Mouse (Mus musculus): ENCODE data around the gene Ifna16. TPM values are rescaled to one million over a fixed set of nuclear protein-coding genes. Genes with fewer than 3 reads are reported as not detected.

Gene Ifna16
- polyA plus RNA-seq, 1 experiment: not detected

DNA sequence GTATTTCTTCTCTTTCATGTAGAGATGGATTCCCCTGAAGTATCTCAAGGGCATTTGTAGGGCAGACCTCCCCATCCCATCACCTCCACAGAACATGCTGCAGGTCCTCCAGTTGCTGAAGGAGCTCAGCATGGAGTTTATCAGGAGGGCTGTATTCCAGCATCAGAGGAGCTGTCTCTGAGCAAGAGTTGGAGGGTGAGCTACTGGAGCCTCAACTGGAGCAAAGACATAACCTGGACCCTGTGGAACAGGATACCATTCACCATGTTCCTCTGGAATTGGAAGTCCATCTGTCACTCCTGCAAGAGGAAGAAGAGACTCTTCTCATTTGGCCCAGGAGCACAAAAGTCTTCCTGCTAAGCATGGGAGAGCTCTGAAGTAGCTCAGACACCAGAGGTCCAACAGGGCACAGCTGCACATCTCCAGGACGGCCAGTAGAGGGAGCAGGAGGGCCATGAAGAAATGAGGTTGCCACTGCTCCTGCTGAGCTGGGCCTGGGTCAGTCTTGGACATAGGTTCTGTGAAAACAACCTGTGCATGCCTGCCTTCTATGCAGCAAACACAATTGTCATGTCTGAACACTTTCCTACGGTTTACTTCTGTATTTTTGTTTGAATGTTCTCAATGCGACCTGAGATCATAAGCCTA, 19.6 kb upstream of the Ifna16 start:
- 0 out of 2 replicates have a peak, but pooled peaks cover 2% of the 10 kb centered on the region for H3K4me1 ChIP-seq (replicated peaks; ENCODE audit: control insufficient read depth, insufficient read depth, low read length)
- no peaks in the 10 kb centered on the region for H3K36me3 ChIP-seq (ENCODE audit: control insufficient read depth, insufficient read depth, low read length)
- no peaks in the 10 kb centered on the region for H3K27me3 ChIP-seq (ENCODE audit: control insufficient read depth, insufficient read depth, low read length)
- peak; percentile 79 for DNase-seq
- no peak overlapping the region for H3K27ac ChIP-seq (ENCODE audit: control insufficient read depth, insufficient read depth, low read length)
- no peak overlapping the region for H3K4me3 ChIP-seq (ENCODE audit: control insufficient read depth, insufficient read depth, low read length)
- TF ChIP-seq POLR2A (IDR thresholded peaks at IDR 0.05; ENCODE audit: control insufficient read depth, extremely low read depth, insufficient read depth, low read length, poor library complexity) (no peak), CTCF (IDR thresholded peaks at IDR 0.05; ENCODE audit: borderline replicate concordance, control insufficient read depth, extremely low read depth, insufficient read depth, low read length, poor library complexity) (peak; percentile 95)
- WGBS: 34% methylated on average over 3 of the region's 3 CpGs

DNA sequence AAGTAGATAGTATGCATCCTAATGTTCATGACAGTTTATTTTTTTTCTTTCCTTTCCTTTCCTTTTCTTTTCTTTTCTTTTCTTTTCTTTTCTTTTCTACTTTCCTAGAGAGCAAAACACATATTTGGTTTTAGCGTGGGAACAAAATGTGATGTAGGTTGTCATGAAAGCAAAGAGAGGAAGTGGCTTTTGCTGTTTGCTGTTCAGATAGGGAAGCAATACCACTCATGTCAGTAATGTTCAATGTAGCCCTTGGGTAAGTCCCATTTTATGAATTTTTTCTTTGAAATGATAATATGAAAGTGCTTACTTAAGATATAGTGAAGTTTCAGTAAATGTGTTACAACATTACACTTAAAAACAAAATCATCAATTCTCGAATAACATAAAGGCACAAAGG, 16.7 kb upstream of the Ifna16 start:
- no peak overlapping the region for H3K27ac ChIP-seq (ENCODE audit: control insufficient read depth, insufficient read depth, low read length)
- TF ChIP-seq POLR2A (IDR thresholded peaks at IDR 0.05; ENCODE audit: control insufficient read depth, extremely low read depth, insufficient read depth, low read length, poor library complexity): no peak
- TF ChIP-seq CTCF (IDR thresholded peaks at IDR 0.05; ENCODE audit: borderline replicate concordance, control insufficient read depth, extremely low read depth, insufficient read depth, low read length, poor library complexity): no peak
- H3K4me1 ChIP-seq (replicated peaks; ENCODE audit: control insufficient read depth, insufficient read depth, low read length): 0 out of 2 replicates have a peak, but pooled peaks cover 2% of the 10 kb centered on the region
- H3K4me3 ChIP-seq (ENCODE audit: control insufficient read depth, insufficient read depth, low read length): no peak overlapping the region
- no peak for DNase-seq
- H3K36me3 ChIP-seq (ENCODE audit: control insufficient read depth, insufficient read depth, low read length): no peaks in the 10 kb centered on the region
- no peaks in the 10 kb centered on the region for H3K27me3 ChIP-seq (ENCODE audit: control insufficient read depth, insufficient read depth, low read length)
- 18% methylated on average over 2 of the region's 2 CpGs for WGBS

DNA sequence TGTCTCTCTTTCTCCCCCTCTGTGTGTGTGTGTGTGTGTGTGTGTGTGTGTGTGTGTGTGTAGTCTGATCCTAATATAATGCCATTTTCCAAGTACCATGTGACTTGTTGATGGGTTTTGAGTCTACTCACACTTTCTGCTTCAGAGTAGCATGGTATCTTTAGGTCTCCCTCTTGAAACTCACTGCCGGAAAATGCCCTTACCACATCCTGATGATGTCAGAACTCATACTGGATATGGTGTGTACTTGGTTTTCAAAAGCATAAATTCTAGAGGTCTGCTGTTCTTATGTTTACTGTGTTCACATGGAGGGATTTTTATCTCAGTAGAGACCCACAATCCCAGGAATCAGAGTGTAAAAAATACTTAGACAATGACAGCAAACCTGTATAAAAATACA, 15.8 kb upstream of the Ifna16 start:
- no peaks in the 10 kb centered on the region for H3K27me3 ChIP-seq (ENCODE audit: control insufficient read depth, insufficient read depth, low read length)
- no peak for TF ChIP-seq POLR2A (IDR thresholded peaks at IDR 0.05; ENCODE audit: control insufficient read depth, extremely low read depth, insufficient read depth, low read length, poor library complexity)
- no peak for TF ChIP-seq CTCF (IDR thresholded peaks at IDR 0.05; ENCODE audit: borderline replicate concordance, control insufficient read depth, extremely low read depth, insufficient read depth, low read length, poor library complexity)
- H3K4me1 ChIP-seq (replicated peaks; ENCODE audit: control insufficient read depth, insufficient read depth, low read length): 0 out of 2 replicates have a peak, but pooled peaks cover 2% of the 10 kb centered on the region
- no peak overlapping the region for H3K27ac ChIP-seq (ENCODE audit: control insufficient read depth, insufficient read depth, low read length)
- no peak overlapping the region for H3K4me3 ChIP-seq (ENCODE audit: control insufficient read depth, insufficient read depth, low read length)
- WGBS: 4% methylated on average over 1 of the region's 1 CpGs
- H3K36me3 ChIP-seq (ENCODE audit: control insufficient read depth, insufficient read depth, low read length): no peaks in the 10 kb centered on the region
- no peak for DNase-seq

DNA sequence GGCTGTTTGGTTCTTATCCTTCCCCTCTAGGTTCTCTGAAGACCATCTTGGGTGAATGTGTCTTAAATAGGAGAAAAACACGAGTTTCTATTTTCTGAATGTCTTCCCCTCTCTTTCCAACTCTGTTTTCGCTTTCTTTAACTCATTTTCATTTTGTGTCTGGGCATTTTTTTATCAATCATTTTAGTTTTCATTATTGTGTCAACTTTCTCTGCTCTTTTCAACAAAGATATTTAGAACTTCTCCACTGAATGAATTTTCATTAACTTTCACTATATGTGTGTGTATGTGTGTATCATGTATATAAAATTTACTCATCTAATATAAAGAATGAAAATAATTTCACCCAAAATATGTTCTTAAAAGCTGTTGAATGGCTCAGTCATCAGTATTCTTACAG, 14.5 kb upstream of the Ifna16 start, which contains the start of gene Ifnab:
Gene Ifnab, minus strand, starts transcription at position 101 of the 400 bp plus-strand sequence.
- no peak within 1 kb of the TSS for H3K27ac ChIP-seq (ENCODE audit: control insufficient read depth, insufficient read depth, low read length)
- no peak for DNase-seq
- no peaks in the 10 kb centered on the region for H3K27me3 ChIP-seq (ENCODE audit: control insufficient read depth, insufficient read depth, low read length)
- 0 out of 2 replicates have a peak, but pooled peaks cover 2% of the 10 kb centered on the region for H3K4me1 ChIP-seq (replicated peaks; ENCODE audit: control insufficient read depth, insufficient read depth, low read length)
- 82% methylated on average over 2 of the region's 2 CpGs for WGBS
- TF ChIP-seq POLR2A (IDR thresholded peaks at IDR 0.05; ENCODE audit: control insufficient read depth, extremely low read depth, insufficient read depth, low read length, poor library complexity) (no peak), CTCF (IDR thresholded peaks at IDR 0.05; ENCODE audit: borderline replicate concordance, control insufficient read depth, extremely low read depth, insufficient read depth, low read length, poor library complexity) (no peak)
- no peaks in the 10 kb centered on the region for H3K36me3 ChIP-seq (ENCODE audit: control insufficient read depth, insufficient read depth, low read length)
- no peak within 1 kb of the TSS for H3K4me3 ChIP-seq (ENCODE audit: control insufficient read depth, insufficient read depth, low read length)

DNA sequence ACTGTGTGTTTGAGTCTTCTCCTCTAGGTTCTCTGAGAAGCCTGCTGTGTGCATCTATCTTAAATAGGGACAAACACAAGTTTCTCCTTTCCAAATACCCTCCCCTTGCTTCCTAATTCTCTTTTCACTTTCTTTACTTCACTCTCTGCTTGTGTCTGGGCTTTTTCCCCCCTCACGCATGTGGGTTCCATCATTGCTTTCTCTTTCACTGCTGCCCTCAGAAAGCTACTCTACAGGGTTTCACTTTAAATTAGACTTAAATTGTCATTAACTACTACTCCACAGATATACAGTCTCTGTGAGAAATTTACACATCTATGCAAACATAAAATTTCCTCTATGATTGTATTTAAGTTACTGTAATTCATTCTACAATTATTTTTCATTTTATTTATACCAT, 7.1 kb upstream of the Ifna16 start, which contains the start of gene Ifna2:
Gene Ifna2, minus strand, starts transcription at position 101 of the 400 bp plus-strand sequence.
- no peak for TF ChIP-seq POLR2A (IDR thresholded peaks at IDR 0.05; ENCODE audit: control insufficient read depth, extremely low read depth, insufficient read depth, low read length, poor library complexity)
- no peak for TF ChIP-seq CTCF (IDR thresholded peaks at IDR 0.05; ENCODE audit: borderline replicate concordance, control insufficient read depth, extremely low read depth, insufficient read depth, low read length, poor library complexity)
- H3K36me3 ChIP-seq (ENCODE audit: control insufficient read depth, insufficient read depth, low read length): no peaks in the 10 kb centered on the region
- H3K27me3 ChIP-seq (ENCODE audit: control insufficient read depth, insufficient read depth, low read length): no peaks in the 10 kb centered on the region
- DNase-seq: no peak
- H3K4me1 ChIP-seq (replicated peaks; ENCODE audit: control insufficient read depth, insufficient read depth, low read length): no peaks in the 10 kb centered on the region
- no peak within 1 kb of the TSS for H3K4me3 ChIP-seq (ENCODE audit: control insufficient read depth, insufficient read depth, low read length)
- no peak within 1 kb of the TSS for H3K27ac ChIP-seq (ENCODE audit: control insufficient read depth, insufficient read depth, low read length)
- 76% methylated on average over 1 of the region's 1 CpGs for WGBS

DNA sequence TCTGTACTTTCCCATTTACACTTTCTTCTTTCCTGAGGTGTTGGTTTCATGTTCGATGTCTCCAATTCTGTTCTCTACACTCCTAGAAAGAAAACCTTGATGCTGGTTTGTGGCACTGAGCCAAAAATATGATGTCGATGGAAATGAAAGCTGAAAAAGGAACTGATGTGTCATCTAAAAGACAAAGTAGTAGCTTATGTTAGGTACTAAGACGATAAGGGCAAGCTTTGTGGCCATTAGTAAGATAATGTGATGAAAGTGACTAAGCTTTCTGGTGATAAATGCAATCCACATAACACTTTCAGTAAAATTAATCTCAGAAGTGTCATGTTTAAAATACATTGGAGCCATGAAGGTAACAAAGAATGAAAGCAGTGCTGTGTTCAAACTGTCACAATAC, 4.6 kb upstream of the Ifna16 start:
- 5% methylated on average over 3 of the region's 3 CpGs for WGBS
- TF ChIP-seq POLR2A (IDR thresholded peaks at IDR 0.05; ENCODE audit: control insufficient read depth, extremely low read depth, insufficient read depth, low read length, poor library complexity) (no peak), CTCF (IDR thresholded peaks at IDR 0.05; ENCODE audit: borderline replicate concordance, control insufficient read depth, extremely low read depth, insufficient read depth, low read length, poor library complexity) (no peak)

More for the DNA sequence above, 4.6 kb upstream of the Ifna16 start:
- DNase-seq: no peak
- H3K36me3 ChIP-seq (ENCODE audit: control insufficient read depth, insufficient read depth, low read length): no peaks in the 10 kb centered on the region
- H3K27ac ChIP-seq (ENCODE audit: control insufficient read depth, insufficient read depth, low read length): no peak overlapping the region
- H3K4me1 ChIP-seq (replicated peaks; ENCODE audit: control insufficient read depth, insufficient read depth, low read length): no peaks in the 10 kb centered on the region
- H3K27me3 ChIP-seq (ENCODE audit: control insufficient read depth, insufficient read depth, low read length): no peaks in the 10 kb centered on the region
- H3K4me3 ChIP-seq (ENCODE audit: control insufficient read depth, insufficient read depth, low read length): no peak overlapping the region
